Mouse (Mus musculus) neural tube, embryonic 15.5 days (tissue): Measurements from ENCODE around the gene Zfp78. TPM values are rescaled to one million over a fixed set of nuclear protein-coding genes. Genes with fewer than 3 reads are reported as not detected.

Experiments used
- ATAC-seq: fragments of 200-750 bp; cut with Nextera tagmentation; 2 replicates; pipeline ENCODE4 v1.8.0; 2017; ENCODE audit warnings: mild to moderate bottlenecking, moderate TSS enrichment, moderate library complexity; ENCODE audit not compliant: low FRiP score
- H3K27ac ChIP-seq: fragments of 300-500 bp; sonication (generic); replicated peaks from 2 replicates; pipeline ENCODE4 v1.5.1; 2015; ENCODE audit warnings: mild to moderate bottlenecking, inconsistent platforms
- H3K27me3 ChIP-seq: fragments of 300-500 bp; sonication (generic); replicated peaks from 2 replicates; pipeline ENCODE4 v1.6.1; 2015; ENCODE audit warnings: inconsistent platforms
- H3K36me3 ChIP-seq: fragments of 300-500 bp; sonication (generic); 2 replicates; pipeline ENCODE4 v1.6.1; 2015; ENCODE audit warnings: inconsistent platforms
- H3K4me1 ChIP-seq: fragments of 300-500 bp; sonication (generic); 2 replicates; pipeline ENCODE4 v1.6.1; 2015; ENCODE audit warnings: inconsistent platforms
- H3K4me2 ChIP-seq: fragments of 300-500 bp; sonication (generic); 2 replicates; pipeline ENCODE4 v1.6.1; 2015; ENCODE audit warnings: inconsistent platforms, mild to moderate bottlenecking, moderate library complexity
- H3K4me3 ChIP-seq: fragments of 300-500 bp; sonication (generic); replicated peaks from 2 replicates; pipeline ENCODE4 v1.5.1; 2015; ENCODE audit warnings: mild to moderate bottlenecking, inconsistent platforms
- H3K9ac ChIP-seq: fragments of 300-500 bp; sonication (generic); replicated peaks from 2 replicates; pipeline ENCODE4 v1.6.1; 2015; ENCODE audit warnings: mild to moderate bottlenecking, inconsistent platforms
- H3K9me3 ChIP-seq: fragments of 300-500 bp; sonication (generic); replicated peaks from 2 replicates; pipeline ENCODE4 v1.6.1; 2016; ENCODE audit warnings: inconsistent platforms
- WGBS: fragments of 180-500 bp; shearing (Covaris S2); methylation state at CpG from one replicate; pipeline ENCODE4 v1.1.7; 2015; ENCODE audit warnings: mixed read lengths; 5-methylcytosine and 5-hydroxymethylcytosine counted together
- polyA plus RNA-seq: library from polyadenylated mRNA; unstranded; fragments of >200 nt; fragmentation: Nextera tagmentation; extraction: Ambion mirVana; gene quantifications from 2 replicates; pipeline ENCODE4 v1.2.1, GENCODE M21; 2015

The Zfp78 gene
- polyA plus RNA-seq, 1 experiment from 2014 or later: 5.9 TPM

DNA sequence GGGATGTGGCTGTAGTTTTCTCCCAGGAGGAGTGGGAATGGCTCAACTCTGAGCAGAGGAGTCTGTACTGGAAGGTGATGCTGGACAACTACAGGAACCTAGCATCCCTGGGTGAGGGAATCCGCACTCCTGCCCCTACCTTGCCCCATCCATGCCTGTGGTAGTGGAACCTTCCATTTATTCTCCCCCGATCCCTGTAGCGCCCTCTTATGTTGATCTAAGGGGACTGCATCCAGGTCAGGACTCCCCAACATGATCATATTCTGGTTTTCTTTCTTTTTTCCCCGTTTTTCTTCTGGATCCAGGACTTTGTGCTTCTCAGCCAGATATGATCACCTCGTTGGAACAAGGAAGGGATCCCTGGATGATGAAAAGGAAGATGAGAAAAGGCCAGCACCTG, 26.4 kb downstream of the Zfp78 start:
- no peak overlapping the region for H3K9ac ChIP-seq
- no peak overlapping the region for H3K27ac ChIP-seq
- H3K36me3 ChIP-seq: peaks cover 56% of the 10 kb centered on the region
- no peak for ATAC-seq
- H3K4me3 ChIP-seq: no peak overlapping the region
- H3K4me1 ChIP-seq: no peaks in the 10 kb centered on the region; the same call in 1 of the 2 replicates
- H3K9me3 ChIP-seq: no peaks in the 10 kb centered on the region
- no peaks in the 10 kb centered on the region for H3K27me3 ChIP-seq
- 79% methylated on average over 5 of the region's 5 CpGs for WGBS
- H3K4me2 ChIP-seq: no peak overlapping the region

DNA sequence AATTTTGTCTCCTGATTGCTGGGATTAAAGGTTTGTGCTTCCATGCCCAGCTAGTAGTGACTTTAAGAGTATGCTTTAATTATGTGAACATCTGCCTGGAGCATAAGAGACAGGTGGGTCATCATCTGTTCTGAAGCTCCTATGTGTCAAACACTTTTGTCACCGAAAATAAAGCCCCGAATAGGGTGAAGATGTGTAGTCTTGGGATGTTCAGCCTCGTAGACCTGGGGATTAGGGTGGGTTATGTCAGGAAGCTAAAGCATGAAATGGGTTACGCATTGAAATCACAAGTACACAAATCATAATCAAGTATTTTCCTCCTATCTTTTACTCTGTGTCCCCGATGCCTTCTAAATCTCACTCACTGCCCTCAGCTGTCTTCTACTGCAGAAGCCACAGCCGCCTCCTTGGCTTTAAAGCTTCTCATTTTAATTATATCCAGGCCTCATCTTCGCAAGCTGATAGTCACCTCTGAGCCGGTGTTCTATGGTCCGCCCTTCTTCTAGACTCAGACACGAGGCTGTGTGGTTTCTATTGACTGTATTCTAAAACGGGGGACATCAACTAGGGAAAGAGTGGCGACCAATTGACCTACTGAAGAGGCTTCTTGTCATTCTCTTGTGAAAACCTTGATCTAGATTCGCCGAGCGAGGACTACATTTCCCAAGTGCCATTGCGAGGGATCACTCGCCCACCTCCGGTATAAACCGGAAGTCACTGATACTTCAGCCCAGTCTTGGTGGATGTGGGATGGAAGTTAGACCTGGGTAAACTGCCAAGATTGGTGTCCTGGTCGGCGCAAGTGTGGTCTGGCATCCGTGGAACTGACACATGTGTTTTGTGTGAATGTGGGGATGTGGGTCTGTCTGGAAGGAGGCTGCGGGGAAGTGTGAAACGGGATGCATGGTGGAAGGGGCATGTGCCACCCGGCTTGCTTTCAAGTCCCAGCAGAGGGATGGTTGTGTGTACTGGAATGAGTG, 35.2 kb downstream of the Zfp78 start, which contains the start of gene Smim17:
Smim17 (plus strand) TSS at position 720 of the 980 bp plus-strand sequence.
- H3K4me1 ChIP-seq: peaks cover 13% of the 10 kb centered on the region
- H3K9me3 ChIP-seq: no peaks in the 10 kb centered on the region
- H3K9ac ChIP-seq: peak within 1 kb of the TSS; percentile 52
- 28% methylated on average over 25 of the region's 25 CpGs for WGBS
- H3K36me3 ChIP-seq: peaks cover 28% of the 10 kb centered on the region
- peak within 1 kb of the TSS; percentile 25; the same call in 1 of the 2 replicates for H3K27ac ChIP-seq
- H3K4me3 ChIP-seq: peak within 1 kb of the TSS; percentile 54
- ATAC-seq: peak; percentile 91
- H3K4me2 ChIP-seq: peak within 1 kb of the TSS; percentile 84
- no peaks in the 10 kb centered on the region for H3K27me3 ChIP-seq

GRCm38 (mm10) chr7:6410043-6410442, 47.0 kb downstream of the Zfp78 start, which contains the start of gene Gm20715:
TSS of gene Gm20715 (plus strand) at chr7:6410277.
- Histone ChIP-seq H3K36me3 (no peaks in the 10 kb centered on the region; the same call in 1 of the 2 replicates), H3K4me3 (no peak within 1 kb of the TSS), H3K27me3 (no peaks in the 10 kb centered on the region), H3K27ac (no peak within 1 kb of the TSS), H3K4me1 (no peaks in the 10 kb centered on the region), H3K9ac (no peak within 1 kb of the TSS), H3K4me2 (no peak within 1 kb of the TSS), H3K9me3 (no peaks in the 10 kb centered on the region)
- ATAC-seq: peak; percentile 19; the same call in 1 of the 2 replicates
- 3% methylated on average over 17 of the region's 17 CpGs for WGBS

DNA sequence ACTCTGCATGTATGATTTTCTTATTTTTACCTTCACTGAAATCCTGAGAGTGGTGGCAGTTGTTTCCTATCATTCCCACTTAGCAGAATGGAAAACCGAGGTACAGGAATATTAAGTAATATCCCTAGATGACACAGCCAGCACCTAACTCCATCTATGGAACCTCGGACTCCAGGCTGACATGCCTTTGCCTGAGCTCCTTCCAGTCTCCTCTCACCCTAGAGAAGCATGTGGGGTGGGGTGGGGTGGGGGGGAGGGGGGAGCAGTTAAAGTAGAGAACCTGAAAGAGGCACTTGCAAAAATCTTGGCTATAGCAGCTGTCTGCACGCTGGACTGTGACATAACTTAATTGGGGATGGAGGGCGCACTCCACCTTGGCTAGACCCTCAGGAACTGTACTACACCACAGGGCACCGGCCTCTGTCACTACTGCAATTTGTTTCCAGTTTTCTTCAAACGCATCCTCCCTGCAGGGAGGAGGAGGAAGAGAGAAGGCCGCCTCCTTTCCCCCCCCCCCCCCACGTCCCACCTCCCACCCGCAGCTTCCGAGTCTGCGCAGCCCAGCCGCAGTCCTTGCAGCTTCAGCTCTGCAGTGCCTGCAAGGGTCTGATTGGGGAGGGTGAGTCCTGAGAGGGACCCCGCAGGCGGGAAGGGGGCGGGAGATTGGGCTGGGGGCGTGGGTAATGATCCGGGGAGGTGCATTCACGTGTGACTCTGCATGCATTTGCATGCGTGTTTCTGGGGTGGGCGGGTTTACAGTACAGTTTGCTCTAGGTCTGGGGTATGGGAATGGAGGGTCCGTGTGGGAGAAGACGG, 51.8 kb downstream of the Zfp78 start:
- ATAC-seq: peak; percentile 95
- WGBS: 7% methylated on average over 19 of the region's 22 CpGs

GRCm38 (mm10) chr7:6415442-6415787, 52.3 kb downstream of the Zfp78 start:
- no peaks in the 10 kb centered on the region for H3K4me1 ChIP-seq
- peak overlapping the region; percentile 49 for H3K9ac ChIP-seq
- peak overlapping the region; percentile 44 for H3K4me3 ChIP-seq
- ATAC-seq: peak; percentile 74
- WGBS: 7% methylated on average over 8 of the region's 8 CpGs
- peak overlapping the region; percentile 59 for H3K4me2 ChIP-seq
- no peaks in the 10 kb centered on the region for H3K36me3 ChIP-seq
- H3K27ac ChIP-seq: peak overlapping the region; percentile 28; the same call in 1 of the 2 replicates
- H3K9me3 ChIP-seq: no peaks in the 10 kb centered on the region
- no peaks in the 10 kb centered on the region for H3K27me3 ChIP-seq

More for the DNA sequence above, 51.8 kb downstream of the Zfp78 start:
- Histone ChIP-seq H3K9ac (peak overlapping the region; percentile 49), H3K4me3 (peak overlapping the region; percentile 44), H3K27me3 (no peaks in the 10 kb centered on the region), H3K27ac (peak overlapping the region; percentile 28; the same call in 1 of the 2 replicates), H3K4me1 (no peaks in the 10 kb centered on the region), H3K36me3 (no peaks in the 10 kb centered on the region), H3K4me2 (peak overlapping the region; percentile 59), H3K9me3 (no peaks in the 10 kb centered on the region)

- H3K27me3 ChIP-seq: no peaks in the 10 kb centered on the region
- no peak overlapping the region for H3K9ac ChIP-seq
- no peaks in the 10 kb centered on the region for H3K4me1 ChIP-seq
- H3K36me3 ChIP-seq: no peaks in the 10 kb centered on the region
- whole genome bisulfite sequencing: 76% methylated on average over 6 of the region's 6 CpGs
- H3K9me3 ChIP-seq: no peaks in the 10 kb centered on the region
- ATAC-seq: no peak
- no peak overlapping the region for H3K27ac ChIP-seq
- H3K4me2 ChIP-seq: no peak overlapping the region
- no peak overlapping the region for H3K4me3 ChIP-seq
Measured at GRCm38 (mm10) chr7:6419894-6420293, 56.8 kb downstream of the Zfp78 start.

GRCm38 (mm10) chr7:6429381-6429780, 66.3 kb downstream of the Zfp78 start:
- H3K9me3 ChIP-seq: 0 out of 2 replicates have a peak, but pooled peaks cover 3% of the 10 kb centered on the region
- WGBS: 85% methylated on average over 3 of the region's 3 CpGs

GRCm38 (mm10) chr7:6430342-6430741, 67.3 kb downstream of the Zfp78 start:
- 29% methylated on average over 2 of the region's 2 CpGs for WGBS

More at GRCm38 (mm10) chr7:6429381-6429780, 66.3 kb downstream of the Zfp78 start:
- Histone ChIP-seq H3K36me3 (peaks cover 15% of the 10 kb centered on the region; the same call in 1 of the 2 replicates), H3K4me3 (no peak overlapping the region), H3K4me1 (peaks cover 6% of the 10 kb centered on the region; the same call in 1 of the 2 replicates), H3K4me2 (no peak overlapping the region), H3K27me3 (no peaks in the 10 kb centered on the region), H3K9ac (no peak overlapping the region), H3K27ac (no peak overlapping the region)
- no peak for ATAC-seq

More at GRCm38 (mm10) chr7:6430342-6430741, 67.3 kb downstream of the Zfp78 start:
- Histone ChIP-seq H3K4me2 (no peak overlapping the region), H3K27ac (no peak overlapping the region), H3K4me1 (peaks cover 13% of the 10 kb centered on the region), H3K9ac (no peak overlapping the region), H3K9me3 (0 out of 2 replicates have a peak, but pooled peaks cover 3% of the 10 kb centered on the region), H3K36me3 (peaks cover 15% of the 10 kb centered on the region; the same call in 1 of the 2 replicates), H3K4me3 (no peak overlapping the region), H3K27me3 (no peaks in the 10 kb centered on the region)
- no peak for ATAC-seq

Other genes starting within 250 kb of the Zfp78 start
- gene Zfp787, start 207.3 kb upstream of the Zfp78 start, polyA plus RNA-seq: 26.0 and 28.6 TPM in 2 replicates
- gene Zfp444, start 191.1 kb upstream of the Zfp78 start, polyA plus RNA-seq: 80.3 and 86.4 TPM in 2 replicates
- gene Galp, start 166.2 kb upstream of the Zfp78 start, polyA plus RNA-seq: not detected in 2 replicates
- not detected in 2 replicates for gene Zscan5b, start 141.0 kb upstream of the Zfp78 start, polyA plus RNA-seq
- 0.37 TPM in 1 of 2 replicates, not detected in the other for gene Epp13, start 110.6 kb upstream of the Zfp78 start, polyA plus RNA-seq
- 14.3 and 16.2 TPM in 2 replicates for gene Zfp667, start 76.7 kb upstream of the Zfp78 start, polyA plus RNA-seq
- gene Zfp583, start 32.0 kb upstream of the Zfp78 start, polyA plus RNA-seq: 12.7 and 13.7 TPM in 2 replicates
- 7.3 and 9.0 TPM in 2 replicates for gene Gm3854, start 19.5 kb upstream of the Zfp78 start, polyA plus RNA-seq
- gene Zfp28, start 20.0 kb downstream of the Zfp78 start, polyA plus RNA-seq: 13.2 and 13.8 TPM in 2 replicates
- gene Smim17, start 35.4 kb downstream of the Zfp78 start, polyA plus RNA-seq: 7.8 and 9.5 TPM in 2 replicates
- gene Gm20715, start 47.0 kb downstream of the Zfp78 start, polyA plus RNA-seq: 0.15 TPM in 1 of 2 replicates, not detected in the other
- 0.05 and 0.10 TPM in 2 replicates for gene Olfr1344, start 75.4 kb downstream of the Zfp78 start, polyA plus RNA-seq
- 0.03 TPM in 1 of 2 replicates, not detected in the other for gene Olfr1336, start 92.9 kb downstream of the Zfp78 start, polyA plus RNA-seq
- not detected in 2 replicates for gene Olfr1346, start 103.8 kb downstream of the Zfp78 start, polyA plus RNA-seq
- gene Olfr5, start 123.7 kb downstream of the Zfp78 start, polyA plus RNA-seq: not detected in 2 replicates
- gene Olfr1347, start 136.5 kb downstream of the Zfp78 start, polyA plus RNA-seq: not detected in 2 replicates
- not detected in 2 replicates for gene Olfr1348, start 145.5 kb downstream of the Zfp78 start, polyA plus RNA-seq
- gene Olfr1349, start 159.7 kb downstream of the Zfp78 start, polyA plus RNA-seq: not detected in 2 replicates
- gene Olfr1350, start 201.6 kb downstream of the Zfp78 start, polyA plus RNA-seq: not detected in 2 replicates